Mouse (Mus musculus): ENCODE measurements around the gene Olfr666.
"Not testable (repeated sequence)": the region's sequence is repeated elsewhere in the genome, so short reads cannot be mapped to it uniquely, and the experiment has no call there.

Olfr666 gene

DNA sequence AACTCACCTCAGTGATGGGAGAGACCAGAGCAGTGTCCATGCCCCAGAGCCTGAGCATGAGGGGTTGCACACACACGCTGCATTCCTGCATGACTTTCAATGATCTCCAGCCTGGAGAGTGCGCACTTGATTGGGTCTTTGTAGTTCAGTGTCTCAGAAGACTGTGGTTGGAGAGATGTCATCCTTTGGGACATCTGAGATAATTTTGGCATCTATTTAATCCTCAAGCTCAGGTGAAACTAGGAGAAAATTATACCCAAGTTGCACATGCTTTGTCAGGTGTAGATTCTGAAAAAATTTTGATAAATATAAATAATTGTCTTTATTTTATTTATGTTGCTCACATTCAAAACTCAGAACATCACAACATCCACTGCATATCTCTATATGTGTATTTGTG, at the start of gene Olfr666:
TSS of gene Olfr666 (minus strand) at position 101 of the 400 bp plus-strand sequence.
- no peak for DNase-seq

DNA sequence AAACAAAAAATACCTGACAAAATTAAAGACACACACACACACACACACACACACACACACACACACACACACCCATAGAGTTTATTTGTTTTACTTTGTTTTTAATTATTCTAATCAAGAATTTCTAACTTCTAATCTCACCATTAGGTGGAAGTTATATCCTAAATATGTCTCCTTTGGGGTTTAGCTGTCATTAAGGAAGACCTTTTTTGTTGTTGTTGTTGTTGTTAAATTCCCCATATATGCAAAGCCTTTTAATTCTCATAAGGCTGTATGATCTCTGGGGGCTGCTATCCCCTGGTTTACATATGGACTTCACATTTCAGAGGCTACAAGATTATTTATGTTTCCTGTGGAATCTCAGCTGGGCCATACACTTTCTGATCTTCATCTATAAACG, 38.2 kb upstream of the Olfr666 start, which contains the start of gene Olfr669:
TSS of gene Olfr669 (plus strand) at position 301 of the 400 bp plus-strand sequence.
- DNase-seq: no peak

- DNase-seq: no peak
Measured at GRCm38 (mm10) chr7:104927957-104928356, 32.2 kb upstream of the Olfr666 start, which contains the start of gene Olfr668. Gene Olfr668 (minus strand): TSS chr7:104928057.

DNA sequence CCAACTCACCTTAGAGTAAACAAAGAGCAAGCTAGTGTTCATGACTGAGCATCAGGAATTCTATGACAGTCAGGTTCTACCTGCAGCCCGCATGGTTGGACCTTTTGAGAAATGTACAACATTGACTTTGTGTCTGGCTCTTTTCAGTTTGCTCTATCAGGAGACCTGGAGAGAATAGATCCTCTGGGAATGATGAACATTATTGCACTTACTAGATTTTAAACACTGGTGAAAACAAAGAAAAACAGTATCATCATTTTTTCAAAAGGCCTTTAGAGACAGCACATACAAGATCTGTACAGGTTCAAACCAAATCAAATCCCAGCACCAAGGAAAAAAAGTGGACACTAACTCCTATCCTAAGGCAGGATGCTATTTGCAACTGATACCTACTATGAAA, 25.6 kb upstream of the Olfr666 start, which contains the start of gene Olfr667:
TSS of gene Olfr667 (minus strand) at position 101 of the 400 bp plus-strand sequence.
- no peak for DNase-seq

- no peak for DNase-seq
Measured at GRCm38 (mm10) chr7:104877731-104878130, 18.0 kb downstream of the Olfr666 start, which contains the start of gene Olfr665. Gene Olfr665 (plus strand): TSS chr7:104878031.

- DNase-seq: no peak
Measured at GRCm38 (mm10) chr7:104861381-104861780, 34.4 kb downstream of the Olfr666 start.

- DNase-seq: no peak
Measured at GRCm38 (mm10) chr7:104857683-104858082, 38.1 kb downstream of the Olfr666 start.

DNA sequence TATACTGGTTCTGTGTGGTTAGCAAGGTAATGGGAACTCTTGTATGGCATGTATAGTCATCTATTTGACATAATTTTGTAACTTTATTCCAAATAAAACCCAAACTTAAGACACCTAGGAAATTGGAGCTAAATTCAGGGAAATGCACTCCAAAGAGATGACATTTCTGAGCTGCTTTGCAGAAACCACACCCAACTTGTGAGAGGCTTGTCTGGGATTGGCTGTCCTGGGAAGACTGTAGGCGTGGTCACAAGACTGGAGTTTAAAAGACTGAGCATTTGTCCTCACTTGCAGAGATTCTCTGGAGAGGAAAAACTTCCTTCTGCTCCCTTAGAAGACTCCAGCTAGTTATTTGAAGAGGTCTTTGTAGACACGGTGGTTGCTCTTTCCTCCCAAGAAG, 39.0 kb downstream of the Olfr666 start, which contains the start of gene Usp17la:
TSS of gene Usp17la (plus strand) at position 301 of the 400 bp plus-strand sequence.
- not testable (repeated sequence) for DNase-seq

GRCm38 (mm10) chr7:104855248-104855750, 40.5 kb downstream of the Olfr666 start:
- no peak for DNase-seq

GRCm38 (mm10) chr7:104851546-104851945, 44.2 kb downstream of the Olfr666 start:
- not testable (repeated sequence) for DNase-seq

- DNase-seq: no peak
Measured at GRCm38 (mm10) chr7:104843731-104844287, 51.9 kb downstream of the Olfr666 start.

- DNase-seq: no peak
Measured at GRCm38 (mm10) chr7:104842503-104842902, 53.2 kb downstream of the Olfr666 start, which contains the start of gene Usp17lb. Gene Usp17lb (minus strand): TSS chr7:104842603.
